Mouse (Mus musculus): ENCODE measurements around the gene Zfp787.
"Not testable (repeated sequence)": the region's sequence is repeated elsewhere in the genome, so short reads cannot be mapped to it uniquely, and the experiment has no call there.

Gene Zfp787

GRCm38 (mm10) chr7:6155901-6156411 is at the start of gene Zfp787:
Gene Zfp787 (minus strand): TSS chr7:6155997.
- DNase-seq: peak; percentile 93 to 98

DNA sequence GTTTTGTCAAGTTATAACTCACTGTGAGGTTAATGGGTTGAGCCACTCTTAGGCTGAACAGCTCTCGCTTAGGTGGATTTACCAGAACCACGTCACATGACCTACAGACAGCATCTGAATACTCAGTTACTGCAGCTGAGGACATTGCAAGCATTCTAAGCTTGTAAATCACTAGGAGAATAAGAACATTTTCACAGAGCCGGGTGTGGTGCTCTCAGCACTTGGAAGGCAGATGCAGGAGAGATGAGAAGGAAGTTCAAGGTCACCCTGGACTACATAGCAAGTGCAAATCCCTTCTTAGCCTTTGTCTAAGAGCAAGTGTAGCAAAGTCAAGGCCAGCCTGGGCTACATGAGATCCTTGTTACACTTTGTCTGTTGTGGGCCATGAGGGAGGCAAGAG is 48.4 kb upstream of the Zfp787 start:
- no peak for DNase-seq

- no peak for DNase-seq
These were observed 41.0 kb upstream of the Zfp787 start, which contains the start of gene Galp for GRCm38 (mm10) chr7:6196790-6197189. Gene Galp (plus strand): TSS chr7:6197090.

DNA sequence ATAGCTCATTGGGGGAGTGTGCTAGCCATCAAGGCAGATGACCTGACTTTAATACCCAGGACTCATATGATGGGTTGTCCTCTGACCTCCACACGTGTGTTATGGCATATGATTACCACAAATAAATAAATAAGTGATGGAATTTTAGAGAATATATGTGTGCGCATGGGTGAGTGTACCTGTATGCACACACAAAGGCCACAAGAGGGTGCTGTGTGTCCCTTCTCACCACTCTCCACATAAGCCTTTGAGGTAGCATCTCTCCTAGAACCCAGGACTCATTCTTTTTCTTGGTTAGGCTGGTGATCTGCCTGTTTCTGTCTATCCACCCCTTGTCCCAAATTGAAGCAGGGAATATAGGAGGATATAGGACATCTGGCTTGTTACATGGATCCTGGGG is 40.0 kb upstream of the Zfp787 start:
- DNase-seq: no peak

GRCm38 (mm10) chr7:6194129-6194528 is 38.3 kb upstream of the Zfp787 start:
- DNase-seq: peak; percentile 73

GRCm38 (mm10) chr7:6191376-6191775 is 35.6 kb upstream of the Zfp787 start:
- peak; percentile 89 to 90 for DNase-seq

DNA sequence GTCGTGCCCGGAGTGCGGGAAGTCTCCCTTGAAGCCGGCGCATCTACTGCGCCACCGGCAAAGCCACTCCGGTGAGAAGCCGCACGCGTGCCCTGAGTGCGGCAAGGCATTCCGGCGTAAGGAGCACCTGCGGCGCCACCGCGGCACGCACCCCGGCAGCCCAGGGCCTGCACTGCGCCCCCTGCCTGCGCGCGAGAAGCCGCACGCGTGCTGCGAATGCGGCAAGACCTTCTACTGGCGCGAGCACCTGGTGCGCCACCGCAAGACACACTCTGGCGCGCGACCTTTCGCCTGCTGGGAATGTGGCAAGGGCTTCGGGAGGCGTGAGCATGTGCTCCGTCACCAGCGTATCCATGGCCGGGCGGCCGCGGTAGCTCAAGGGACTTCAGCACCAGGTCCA is 33.7 kb upstream of the Zfp787 start:
- peak in 1 of 2 experiments; percentile 34 for DNase-seq

GRCm38 (mm10) chr7:6186756-6187155 is 31.0 kb upstream of the Zfp787 start:
- no peak for DNase-seq

- DNase-seq: no peak
These were observed 30.4 kb upstream of the Zfp787 start for GRCm38 (mm10) chr7:6186176-6186575.

- DNase-seq: no peak
These were observed 29.6 kb upstream of the Zfp787 start for GRCm38 (mm10) chr7:6185391-6185790.

DNA sequence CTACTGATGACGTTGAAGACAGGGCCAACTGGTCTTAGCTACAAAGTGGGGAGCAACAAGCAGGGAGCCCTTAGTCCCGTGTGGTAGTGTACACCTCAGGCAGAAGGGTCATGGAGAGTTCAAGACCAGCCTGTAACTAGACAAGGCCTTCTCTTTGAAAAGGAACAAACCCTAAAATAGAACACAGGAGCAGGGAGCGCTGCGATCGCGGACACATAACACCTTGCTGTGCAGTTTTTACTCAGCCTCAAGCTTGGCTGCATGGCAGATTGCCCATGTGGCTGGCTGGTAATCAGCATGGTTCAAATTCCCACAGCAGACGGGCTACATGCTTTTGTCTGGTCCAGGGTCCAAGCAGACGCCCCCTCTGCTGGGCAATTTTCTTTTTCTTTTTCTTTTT is 28.7 kb upstream of the Zfp787 start:
- peak; percentile 57 to 63 for DNase-seq

GRCm38 (mm10) chr7:6183802-6184201 is 28.0 kb upstream of the Zfp787 start:
- peak; percentile 65 to 77 for DNase-seq

GRCm38 (mm10) chr7:6182882-6183281 is 27.1 kb upstream of the Zfp787 start:
- DNase-seq: no peak

- DNase-seq: peak; percentile 67 to 74
These were observed 23.2 kb upstream of the Zfp787 start for GRCm38 (mm10) chr7:6179013-6179412.

DNA sequence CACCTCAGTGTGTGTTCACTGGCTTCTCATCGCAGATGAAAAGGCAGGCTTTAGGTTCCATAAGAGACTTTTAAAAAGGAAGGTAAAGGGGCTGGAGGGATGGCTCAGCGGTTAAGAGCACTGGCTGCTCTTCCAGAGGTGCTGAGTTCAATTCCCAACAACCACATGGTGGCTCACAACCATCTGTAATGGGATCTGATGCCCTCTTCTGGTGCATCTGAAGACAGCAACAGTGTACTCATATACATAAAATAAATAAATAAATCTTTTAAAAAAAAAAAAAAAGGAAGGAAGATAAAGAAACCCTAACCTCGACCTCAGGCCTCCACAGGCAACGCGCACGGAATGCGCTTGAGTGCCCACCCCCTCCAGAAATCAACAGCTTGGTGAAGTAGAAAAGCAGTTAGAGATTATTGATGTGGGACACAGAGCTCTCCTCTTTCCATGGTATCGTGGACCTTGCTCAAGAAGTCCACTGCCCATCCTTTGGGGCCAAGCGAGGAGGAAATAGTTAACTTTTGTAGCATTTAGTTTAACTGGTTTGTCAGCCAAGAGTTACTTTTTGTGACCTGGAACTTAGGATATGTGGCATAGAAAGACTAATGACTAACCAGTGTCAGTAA is 18.7 kb upstream of the Zfp787 start:
- DNase-seq: not testable (repeated sequence)

GRCm38 (mm10) chr7:6173872-6174271 is 18.1 kb upstream of the Zfp787 start:
- no peak for DNase-seq

DNA sequence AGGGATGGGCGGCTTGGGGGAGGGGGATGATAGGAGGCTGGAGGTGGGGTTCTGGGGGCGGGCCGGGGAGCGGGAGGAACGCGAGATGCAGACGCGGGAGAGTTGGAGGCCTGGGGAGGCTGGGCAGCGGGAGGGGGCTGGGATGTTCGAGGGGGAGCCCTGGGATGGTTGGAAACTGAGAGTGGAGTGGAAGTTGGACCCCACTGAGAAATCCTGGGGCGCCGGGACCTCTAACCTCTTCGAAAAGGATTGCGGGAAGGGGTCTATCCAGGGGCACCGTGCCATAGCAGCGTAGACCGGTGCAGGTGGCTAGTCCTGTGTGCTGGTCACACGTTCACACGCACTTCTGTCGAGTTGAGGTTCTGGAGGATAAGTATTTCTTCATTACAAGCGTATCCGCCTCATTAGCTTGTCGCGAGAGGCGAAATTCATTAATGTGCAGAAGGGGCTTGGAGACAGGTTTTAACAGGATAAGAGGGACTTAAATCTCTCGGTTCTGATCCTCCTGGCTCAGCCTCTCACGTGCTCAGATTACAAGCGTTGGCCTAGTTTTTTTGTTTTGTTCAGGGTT is 17.0 kb upstream of the Zfp787 start:
- DNase-seq: peak in 1 of 2 experiments; percentile 45

GRCm38 (mm10) chr7:6172006-6172649 is 16.3 kb upstream of the Zfp787 start, which contains the start of gene Zfp444:
Gene Zfp444 (plus strand): TSS chr7:6172226.
- DNase-seq: peak; percentile 98 to 99

- peak; percentile 62 to 68 for DNase-seq
These were observed 15.7 kb upstream of the Zfp787 start for GRCm38 (mm10) chr7:6171444-6172005.

DNA sequence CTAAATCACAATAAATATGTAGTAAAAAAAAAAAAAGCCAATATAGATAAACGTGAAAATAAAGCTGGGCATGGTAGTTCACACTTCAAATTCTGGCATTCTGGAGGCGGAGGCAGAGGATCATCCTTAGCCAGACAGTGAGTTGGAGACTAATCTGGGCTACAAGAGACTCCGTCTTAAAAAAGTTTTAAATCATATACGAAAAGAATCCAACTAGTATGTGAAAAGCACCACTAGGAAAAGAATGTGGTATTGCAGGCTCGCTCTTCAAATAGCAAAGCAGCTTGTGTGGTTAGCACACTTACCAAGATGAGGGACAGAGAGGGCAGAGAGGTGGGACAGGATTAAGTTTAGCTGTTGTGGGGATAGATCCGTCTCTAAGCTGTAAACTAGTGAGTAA is 15.1 kb upstream of the Zfp787 start:
- DNase-seq: no peak

DNA sequence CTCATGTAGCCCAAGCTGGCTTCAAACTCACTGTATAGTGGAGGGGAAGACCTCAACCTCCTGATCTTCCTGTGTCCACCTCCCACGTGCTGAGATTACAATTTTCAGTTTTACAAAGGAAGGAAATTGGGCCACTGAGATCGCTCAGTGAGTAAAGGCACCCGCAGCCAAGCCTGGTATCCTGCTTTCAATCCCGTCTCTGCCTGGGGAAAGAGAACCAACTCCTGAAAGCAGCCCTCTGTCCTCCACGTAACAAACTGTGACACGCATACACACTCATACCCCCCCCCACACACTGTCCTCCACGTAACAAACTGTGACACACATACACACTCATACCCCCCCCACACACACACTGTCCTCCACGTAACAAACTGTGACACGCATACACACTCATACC is 14.6 kb upstream of the Zfp787 start:
- no peak for DNase-seq

GRCm38 (mm10) chr7:6169403-6169802 is 13.6 kb upstream of the Zfp787 start:
- no peak for DNase-seq

GRCm38 (mm10) chr7:6164671-6165070 is 8.9 kb upstream of the Zfp787 start:
- DNase-seq: no peak

DNA sequence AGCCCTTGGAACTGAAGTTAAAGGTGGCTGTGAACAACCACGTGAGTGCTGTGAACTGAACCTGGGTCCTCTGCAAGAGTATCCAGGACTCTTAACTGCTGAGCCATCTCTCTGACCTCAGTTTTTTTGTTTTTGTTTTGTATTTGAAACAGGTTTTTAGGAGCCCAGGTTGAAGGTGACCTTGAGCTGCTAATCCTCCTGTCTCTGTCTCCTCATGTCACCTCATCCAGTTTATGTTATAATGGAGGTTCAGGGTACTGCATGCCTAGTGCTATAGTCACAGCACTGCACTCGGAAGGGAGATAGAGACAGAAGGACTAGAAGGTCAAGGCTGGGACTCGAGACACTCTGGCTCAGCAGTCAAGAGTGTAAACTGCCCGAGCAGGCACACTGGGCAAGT is 6.4 kb upstream of the Zfp787 start:
- DNase-seq: no peak
